Mouse (Mus musculus): ENCODE results near the gene Alcam.

Alcam gene

DNA sequence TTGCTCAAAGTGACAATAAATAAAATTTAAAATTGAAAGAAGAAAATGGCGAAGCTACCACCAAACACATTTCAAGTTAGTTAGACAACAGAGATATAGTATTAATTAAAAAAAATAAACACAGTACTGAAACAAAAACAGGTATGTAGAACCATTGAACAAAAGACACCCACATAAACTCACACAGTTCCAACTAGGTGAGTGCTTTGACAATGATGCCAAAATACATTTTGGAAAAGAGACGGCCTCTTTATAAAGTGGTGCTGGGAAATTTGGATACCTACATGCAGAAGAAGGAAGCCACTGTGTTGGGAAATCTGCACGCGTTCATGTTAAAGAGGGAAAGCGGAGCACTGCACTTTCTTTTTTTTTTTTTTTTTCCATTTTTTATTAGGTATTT, 85.4 kb downstream of the Alcam start:
- no peak for DNase-seq (ENCODE audit: low spot score in 2 of 2)

DNA sequence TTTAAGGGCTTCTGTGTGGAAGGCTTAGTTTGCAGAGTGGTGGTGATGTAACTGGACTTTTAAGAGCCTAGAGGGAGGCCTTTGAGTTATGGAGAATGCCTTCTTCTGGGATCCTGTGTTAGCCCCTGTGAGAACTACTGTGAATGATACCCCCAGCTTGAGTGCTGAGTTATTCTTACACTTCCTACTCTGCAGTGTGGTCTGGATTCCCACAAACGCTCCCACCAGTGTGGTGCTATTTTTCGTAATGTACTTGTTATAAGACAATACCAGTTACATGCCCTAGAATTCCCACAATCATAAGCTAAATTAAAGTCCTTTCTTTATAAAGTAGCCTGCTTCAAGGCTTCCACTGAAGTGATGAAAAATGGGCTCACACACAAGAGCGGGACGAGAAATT, 87.0 kb downstream of the Alcam start:
- DNase-seq (ENCODE audit: low spot score in 2 of 2) = no peak

DNA sequence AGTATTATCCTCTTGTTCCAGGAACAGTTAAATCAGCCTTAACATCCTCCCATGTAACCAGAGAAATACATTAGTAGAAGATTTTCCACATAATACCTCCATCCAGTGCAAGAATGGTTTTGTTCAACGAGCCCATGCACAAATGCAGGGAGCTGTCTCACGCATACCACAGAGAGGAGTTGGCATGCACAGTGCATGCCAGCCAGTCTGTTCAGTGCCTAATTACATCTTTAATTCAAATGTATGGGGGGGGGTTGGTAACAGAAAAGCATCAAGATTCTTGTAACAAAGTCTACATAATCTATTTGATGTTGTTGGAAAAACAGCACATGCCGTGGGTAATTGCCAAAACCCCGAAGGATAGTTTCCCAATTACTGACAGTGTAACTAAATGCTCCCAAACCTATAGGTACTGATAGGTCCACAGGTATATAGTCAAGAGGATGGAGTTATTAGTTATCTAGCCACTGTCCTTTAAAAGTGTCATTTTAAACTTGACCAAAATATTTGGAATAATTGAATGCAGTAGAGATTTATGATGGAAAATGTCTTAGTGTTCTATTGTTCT, 89.8 kb downstream of the Alcam start:
- no peak for DNase-seq (ENCODE audit: low spot score in 2 of 2)

DNA sequence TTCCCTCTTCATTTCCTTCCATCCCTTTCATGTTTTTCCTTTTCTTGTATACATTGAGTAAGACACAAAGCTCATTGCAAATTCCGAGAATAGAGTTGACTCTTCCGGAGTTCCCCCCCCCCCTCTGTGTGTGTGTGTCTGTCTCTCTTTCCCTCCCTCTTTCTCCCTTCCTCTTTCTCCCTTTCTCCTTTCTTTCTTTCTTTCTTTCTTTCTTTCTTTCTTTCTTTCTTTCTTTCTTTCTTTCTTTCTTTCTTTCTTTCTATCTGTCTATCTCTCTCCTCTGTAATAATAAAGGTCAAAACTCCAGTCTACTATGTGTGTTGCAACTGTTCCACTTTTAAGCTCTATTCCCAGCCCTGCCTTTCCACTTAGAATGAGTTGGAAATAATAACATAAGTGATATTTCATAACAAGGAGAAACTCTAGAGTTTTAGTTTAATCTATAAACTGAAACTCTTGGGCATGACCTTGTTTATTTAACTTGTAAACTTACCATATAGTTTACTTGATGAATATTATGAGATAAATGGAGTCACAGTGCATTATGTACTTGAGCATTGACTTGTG, 110.3 kb downstream of the Alcam start:
- no peak for DNase-seq (ENCODE audit: low spot score in 2 of 2)

DNA sequence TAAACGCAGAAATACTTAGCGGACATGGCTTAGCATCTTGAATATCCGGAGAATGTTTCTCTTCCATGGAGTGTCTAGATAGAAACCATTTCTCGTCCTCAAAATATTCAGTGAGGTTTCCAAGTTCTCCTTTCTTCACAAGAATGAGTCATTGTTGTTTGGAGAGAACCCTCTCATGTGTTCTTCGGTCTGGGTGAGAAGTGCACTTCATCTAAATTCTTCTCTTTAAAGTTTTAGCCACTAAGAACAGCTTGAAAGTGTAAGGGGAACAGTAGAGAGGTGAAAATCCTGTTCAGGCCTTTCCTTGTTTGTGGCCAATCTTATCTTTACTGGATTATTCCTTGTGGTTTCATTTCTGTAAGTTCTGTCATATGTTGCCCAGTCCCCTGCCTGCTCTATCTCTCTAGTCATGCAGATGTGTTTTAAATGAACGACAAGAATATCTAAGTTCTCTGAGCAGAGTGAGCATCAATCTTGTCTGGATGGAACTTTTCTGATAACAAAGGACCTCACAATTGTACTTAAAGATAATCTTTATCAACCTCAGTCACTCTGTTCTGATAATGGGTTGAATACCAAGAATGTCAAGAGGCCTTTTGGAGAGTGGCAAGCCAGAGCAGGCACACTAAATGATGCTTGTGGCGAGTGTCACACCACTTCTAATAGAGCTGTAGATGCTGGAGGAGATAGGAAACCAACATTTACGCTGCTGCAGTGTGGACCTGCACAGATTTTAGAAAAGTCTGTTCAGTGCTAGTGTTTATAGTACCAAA, 111.0 kb downstream of the Alcam start:
- no peak for DNase-seq (ENCODE audit: low spot score in 2 of 2)

DNA sequence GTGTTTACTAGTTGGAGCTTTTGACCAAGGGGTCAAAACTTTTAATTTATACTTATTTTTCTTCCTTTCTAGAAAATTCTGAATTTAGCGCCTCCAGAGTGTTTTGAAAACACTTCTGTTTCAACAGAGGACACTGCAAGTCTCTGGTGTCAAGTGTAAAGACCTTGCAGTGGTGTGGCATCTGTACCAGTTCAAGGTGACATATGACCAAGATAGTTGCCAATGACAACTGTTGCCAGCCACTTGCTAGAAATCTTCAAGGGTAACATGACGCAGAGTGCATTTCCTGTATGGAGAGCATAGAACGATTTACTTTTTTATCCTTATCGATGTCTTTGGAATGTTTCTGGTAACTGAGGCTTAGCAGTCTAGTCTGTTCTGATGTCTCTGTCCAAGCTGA, 119.8 kb downstream of the Alcam start:
- DNase-seq (ENCODE audit: low spot score in 2 of 2) = no peak

DNA sequence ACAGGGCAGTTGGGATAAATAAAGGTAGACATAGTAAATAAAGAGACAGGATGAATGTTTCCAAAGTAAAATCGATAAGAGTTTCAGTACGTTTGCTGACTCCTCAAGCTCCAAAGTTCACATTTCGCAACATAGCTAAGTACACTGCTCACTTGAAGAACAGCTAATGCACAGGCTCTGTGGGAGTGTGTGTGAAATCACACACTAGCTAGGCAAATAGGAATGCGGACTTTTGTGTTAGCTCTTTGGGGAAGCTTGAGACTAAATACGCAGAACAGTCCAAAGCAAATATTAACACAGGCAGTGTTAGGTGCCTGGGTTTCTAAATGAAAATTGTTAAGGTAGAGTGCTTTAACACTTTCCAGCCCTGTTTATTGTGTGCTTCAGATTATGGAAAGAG, 120.2 kb downstream of the Alcam start:
- DNase-seq (ENCODE audit: low spot score in 2 of 2) = no peak

DNA sequence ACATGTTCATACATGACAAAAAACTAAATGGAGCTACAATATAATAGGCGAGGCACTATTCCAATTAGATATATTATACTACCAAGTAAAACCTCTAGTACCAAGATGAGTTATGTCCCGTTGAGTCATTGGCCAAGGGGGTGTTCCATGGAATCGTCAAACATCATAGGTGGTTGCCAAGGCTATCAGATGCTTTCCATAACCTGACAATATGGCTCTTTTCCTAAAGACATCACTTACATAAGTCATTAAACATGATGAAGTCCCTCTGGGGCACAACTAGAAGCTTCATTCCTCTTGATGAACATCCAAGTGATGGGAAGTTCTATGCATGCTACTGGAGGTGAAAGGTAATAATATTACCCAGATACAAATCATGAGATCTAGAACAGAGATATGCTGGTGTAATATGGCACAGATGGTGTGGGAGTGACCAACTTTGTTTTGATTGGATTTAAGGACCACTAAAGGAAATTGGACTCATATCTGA, 122.5 kb downstream of the Alcam start:
- no peak for DNase-seq (ENCODE audit: low spot score in 2 of 2)

DNA sequence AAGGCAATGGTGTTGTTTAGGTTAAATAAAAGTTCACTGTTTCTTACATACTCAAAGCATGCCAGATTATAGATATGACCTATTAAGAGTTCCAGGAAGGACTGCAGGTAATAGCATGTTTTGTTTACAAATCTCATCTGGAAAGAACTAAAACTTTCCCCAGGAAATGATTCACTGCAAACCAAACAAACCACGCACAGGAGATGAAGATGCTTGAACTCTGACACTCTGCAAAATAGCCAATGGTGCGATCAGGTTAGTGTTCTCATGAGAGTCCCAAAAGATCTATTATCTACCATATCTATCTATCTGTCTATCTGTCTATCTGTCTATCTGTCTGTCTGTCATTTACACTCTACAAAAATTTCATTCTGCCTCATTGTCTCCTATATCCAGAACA, 124.5 kb downstream of the Alcam start:
- no peak for DNase-seq (ENCODE audit: low spot score in 2 of 2)

DNA sequence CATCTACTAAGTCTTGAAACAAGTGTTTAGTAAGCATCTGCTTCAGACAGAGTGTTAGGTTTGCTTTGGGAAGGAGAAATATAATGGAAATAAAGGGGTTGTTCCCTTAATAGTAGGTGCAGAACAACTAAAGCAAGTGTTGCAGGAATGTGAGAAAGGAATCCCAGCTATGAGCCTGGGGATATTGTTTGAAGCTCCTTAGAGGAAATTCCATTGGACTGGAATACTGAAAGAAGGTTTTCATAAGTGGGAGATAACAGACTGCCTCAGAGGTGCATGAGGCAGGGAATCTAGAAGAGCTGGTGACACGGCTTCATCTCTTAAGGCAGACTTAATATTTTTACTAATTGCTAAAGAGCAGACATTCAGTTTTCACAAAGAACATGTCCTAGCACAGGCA, 134.6 kb downstream of the Alcam start:
- DNase-seq (ENCODE audit: low spot score in 2 of 2) = no peak

DNA sequence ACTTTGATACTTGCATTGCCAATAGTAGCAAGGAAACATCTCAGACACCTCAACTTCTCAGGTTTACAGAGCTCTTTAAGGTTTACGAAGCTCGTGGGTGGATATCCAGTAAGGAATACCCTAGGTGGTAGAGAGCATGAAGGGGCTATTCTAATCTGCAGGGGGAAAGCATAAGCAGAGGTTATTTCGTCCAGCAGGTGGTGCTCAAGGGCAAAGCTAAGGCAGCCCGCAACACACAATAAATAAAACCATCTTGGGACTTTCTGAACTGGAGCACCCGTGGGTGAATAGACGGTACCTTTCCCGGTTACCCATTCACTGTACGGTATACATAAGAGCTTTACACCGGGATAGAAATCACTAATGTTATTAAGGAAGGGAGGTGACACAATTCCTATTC, 142.8 kb downstream of the Alcam start:
- DNase-seq (ENCODE audit: low spot score in 2 of 2) = peak; percentile 35 to 71

DNA sequence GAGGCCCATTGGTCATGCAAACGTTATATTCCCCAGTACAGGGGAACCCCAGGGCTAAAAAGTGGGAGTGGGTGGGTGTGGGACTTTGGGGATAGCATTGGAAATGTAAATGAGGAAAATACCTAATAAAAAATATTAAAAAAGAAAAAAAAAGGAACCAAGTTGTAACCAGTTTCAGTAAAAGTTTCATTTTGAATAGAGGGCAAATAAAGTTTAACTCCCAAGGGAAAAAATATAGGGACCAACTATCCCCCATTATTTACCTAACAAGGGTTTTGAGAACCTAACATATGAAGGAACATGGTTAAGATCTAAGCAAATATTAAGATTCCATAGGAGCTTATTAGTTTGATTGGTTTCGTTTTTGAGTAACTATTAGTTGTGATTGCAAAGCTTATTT, 146.9 kb downstream of the Alcam start:
- no peak for DNase-seq (ENCODE audit: low spot score in 2 of 2)

DNA sequence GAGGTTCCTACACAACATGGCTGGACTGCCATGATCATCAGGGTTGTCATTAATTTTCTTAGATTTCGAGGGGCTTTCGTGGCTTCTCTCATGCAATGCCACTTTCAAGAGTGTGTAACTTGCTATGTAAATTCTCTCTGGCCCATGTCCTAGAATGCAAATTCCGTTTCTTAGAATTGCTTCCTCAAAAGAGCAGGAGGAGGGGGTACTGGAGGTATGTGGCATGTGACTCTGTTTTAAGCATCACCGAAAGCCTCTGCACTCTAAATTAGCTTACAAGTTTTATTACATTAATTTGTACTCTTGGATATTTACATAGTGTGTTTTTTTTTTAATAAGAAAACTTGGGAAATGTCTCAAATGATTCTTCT, 150.4 kb downstream of the Alcam start:
- no peak for DNase-seq (ENCODE audit: low spot score in 2 of 2)

DNA sequence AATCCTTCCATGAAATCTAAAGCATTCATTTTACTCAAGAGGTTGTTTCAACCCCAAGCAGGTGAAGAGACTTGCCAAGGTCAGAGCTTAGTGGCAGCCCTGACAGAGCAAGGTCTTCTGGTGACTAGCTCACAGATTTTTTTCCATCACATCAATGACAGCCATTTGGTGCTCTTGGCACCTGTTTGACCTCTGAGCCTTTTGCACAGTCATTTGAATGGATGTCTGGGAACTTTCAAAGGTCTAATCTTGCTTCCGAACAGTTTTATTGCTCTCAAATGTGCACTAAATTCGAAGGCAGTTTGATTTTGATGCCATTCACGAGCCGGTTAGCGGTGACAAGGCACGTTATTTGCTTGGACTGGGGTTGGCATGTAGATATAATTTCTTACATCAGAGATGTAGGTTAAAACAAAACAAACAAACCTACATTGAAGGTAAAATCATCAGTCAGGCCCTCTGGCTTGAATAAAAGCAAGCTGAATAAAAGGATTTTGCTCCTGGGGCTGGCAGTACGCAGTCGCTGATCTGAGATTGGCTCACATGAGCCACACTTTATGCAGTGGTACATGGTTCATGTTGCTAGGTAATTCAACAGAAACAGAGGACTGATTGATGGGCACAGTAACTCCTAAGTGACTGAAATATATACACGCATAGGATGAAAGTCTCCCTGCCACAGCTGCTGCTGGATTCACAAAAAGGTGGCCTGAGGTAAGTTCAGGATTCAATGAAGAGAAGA, 150.9 kb downstream of the Alcam start:
- no peak for DNase-seq (ENCODE audit: low spot score in 2 of 2)

DNA sequence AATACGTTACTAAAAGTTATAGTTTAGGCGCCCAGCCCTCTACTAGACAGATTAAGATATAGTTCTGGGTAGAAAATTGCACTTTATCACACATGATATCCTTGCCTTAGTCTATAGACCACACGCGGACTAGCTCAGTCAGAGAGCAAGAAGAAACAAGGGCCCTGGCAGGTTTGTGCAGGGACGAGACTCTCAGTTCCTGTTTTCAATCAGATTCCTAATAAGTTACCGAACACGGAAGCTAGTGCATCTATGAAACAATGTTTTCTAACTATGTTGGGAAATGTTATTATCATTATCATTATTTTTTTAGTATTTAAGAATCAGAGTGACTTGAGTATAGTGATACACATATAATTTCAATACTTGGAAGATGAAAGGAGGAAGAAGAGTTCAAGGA, 152.1 kb downstream of the Alcam start:
- no peak for DNase-seq (ENCODE audit: low spot score in 2 of 2)

DNA sequence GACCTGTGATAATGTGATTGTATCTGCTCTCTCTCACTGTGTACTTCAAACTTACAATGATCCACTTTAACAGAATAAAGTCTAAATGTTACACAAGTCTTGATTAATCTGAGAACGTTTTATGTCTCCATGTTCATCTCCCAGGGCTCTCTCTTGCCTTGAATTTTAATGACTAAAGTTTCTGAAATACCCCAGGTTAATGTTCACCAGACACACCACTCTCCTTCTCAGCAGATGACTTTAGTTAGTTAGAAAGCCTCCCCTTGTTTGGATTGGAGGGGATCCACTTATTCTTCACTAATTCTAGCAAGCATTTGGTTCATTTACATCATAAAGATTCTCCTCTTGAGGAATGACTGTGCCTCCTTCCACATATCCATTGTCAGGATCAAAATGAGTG, 157.5 kb downstream of the Alcam start:
- no peak for DNase-seq (ENCODE audit: low spot score in 2 of 2)

DNA sequence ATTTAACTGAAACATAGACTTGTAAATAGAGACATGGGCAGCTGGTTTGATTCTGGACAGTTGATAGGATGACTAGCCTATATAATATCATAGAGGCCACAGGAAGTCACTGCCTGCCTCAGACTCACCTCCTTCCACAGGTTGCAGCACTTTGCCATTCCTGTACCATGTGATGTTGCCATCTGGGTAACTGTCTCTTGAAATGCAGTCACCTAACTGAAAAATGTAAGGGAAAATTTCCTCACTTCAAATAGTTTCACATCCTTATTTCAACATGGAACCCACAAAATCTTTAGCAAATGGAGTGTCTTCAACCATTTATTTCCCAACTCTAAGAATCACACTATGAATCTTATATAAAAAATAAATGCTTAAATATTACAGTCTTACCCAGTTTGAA, 158.3 kb downstream of the Alcam start:
- DNase-seq (ENCODE audit: low spot score in 2 of 2) = no peak

DNA sequence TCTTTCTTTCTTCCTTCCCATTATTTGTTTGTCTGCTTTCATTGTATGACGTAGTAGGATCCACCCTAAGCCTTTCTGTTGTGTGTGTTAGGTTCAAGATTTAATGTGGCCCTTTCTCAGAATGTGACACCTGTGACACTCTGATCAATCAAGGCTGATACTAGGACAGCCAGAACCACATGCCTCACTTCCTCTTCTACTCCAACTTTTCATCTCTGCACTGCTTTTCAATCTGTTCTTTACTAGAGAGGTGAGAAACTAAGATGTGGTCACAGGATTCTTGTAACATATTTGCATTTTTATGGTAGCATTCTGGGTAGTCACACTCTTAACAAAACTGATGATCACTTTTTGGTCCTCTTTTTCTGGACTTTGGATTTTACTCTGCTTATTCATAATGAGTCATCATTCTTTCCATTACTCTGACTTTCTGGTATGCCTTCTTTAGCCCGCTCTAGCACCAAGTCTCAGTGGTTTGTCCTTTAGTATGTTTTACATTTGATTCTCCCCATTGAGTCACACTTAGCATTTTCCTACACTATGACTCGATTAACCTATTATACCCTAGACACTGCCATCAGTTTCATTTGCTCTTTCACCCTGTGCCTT, 161.3 kb downstream of the Alcam start:
- DNase-seq (ENCODE audit: low spot score in 2 of 2) = no peak

DNA sequence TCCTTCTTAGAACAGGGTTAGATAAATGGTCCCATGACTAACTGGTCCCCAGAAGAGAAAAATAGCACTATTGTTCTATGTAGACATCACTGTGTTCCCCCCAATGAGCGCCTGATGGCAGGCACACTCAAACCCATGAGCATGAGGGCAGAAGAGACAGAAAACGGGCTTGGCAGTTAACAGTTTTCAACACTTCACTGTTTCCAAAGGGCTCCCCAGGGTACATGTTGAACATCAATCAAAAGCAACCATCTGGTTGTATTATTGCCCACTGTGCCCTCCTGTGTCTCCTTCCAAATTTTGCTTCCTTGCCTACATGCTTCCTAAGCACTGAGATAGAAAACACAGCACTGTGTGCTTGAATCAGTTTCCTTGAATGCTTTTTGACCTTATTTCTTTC, 173.7 kb downstream of the Alcam start:
- DNase-seq (ENCODE audit: low spot score in 2 of 2) = no peak

DNA sequence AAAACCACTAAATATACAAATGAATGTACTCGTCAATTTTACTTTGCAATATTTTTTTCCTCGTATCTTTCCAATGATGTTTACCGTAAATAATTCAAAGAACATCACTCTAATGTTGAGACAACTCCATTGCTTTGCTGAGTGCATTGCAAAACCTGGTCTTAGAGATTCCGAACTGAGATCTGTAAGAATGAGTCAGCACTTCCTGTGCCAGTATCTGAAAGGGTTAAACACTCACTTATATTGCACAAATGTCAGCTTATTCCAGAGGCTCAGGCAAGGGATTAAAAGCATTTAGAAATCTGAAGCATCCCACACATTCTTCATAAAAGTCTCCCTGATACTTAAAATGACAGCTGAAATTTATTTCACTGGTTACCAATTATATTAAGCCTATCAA, 188.8 kb downstream of the Alcam start:
- no peak for DNase-seq (ENCODE audit: low spot score in 2 of 2)

DNA sequence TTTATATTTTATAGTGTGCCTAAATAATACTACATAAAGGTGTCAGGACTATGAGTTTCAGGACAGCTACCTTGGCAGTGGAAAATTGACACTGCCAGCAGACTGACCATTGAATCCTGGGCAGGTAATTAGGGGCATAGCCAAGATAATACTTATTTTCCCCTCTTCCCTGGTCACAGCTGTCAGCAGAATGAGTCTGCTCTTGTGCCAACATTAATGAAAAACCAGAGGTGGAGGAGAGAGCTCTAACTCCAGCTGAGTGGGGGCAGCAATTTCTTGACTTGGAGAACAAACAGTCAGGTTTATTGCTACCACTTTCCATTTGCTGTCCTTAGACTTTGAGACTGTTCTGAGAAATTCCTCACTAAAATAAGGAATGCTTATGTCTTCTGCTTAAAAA, 190.1 kb downstream of the Alcam start:
- no peak for DNase-seq (ENCODE audit: low spot score in 2 of 2)

DNA sequence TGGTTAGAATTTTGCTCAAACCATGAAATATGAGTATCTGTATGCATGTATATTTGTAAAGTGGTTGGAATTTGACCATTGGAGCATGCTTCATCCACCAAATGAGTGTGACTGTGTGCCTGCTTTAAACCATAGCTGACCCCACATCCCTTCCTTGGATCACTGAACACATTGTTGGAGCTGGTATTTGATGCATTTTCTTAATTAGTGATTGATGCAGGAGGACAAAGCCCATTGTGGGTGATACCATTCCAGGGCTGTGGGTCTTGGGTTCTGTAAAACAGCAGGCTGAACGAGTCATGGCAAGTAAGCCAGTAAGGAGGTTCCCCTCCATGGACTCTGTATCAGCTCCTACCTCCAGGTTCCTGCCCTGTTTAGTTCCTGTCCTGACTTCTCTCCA, 191.3 kb downstream of the Alcam start:
- no peak for DNase-seq (ENCODE audit: low spot score in 2 of 2)
